Mouse (Mus musculus) lung, postnatal 14 days (tissue): Measurements from ENCODE around the gene Magi2.
"Not testable (repeated sequence)": the region's sequence is repeated elsewhere in the genome, so short reads cannot be mapped to it uniquely, and the experiment has no call there.

Experiments
- DNase-seq: peaks from one replicate; pipeline ENCODE4 v3.0.0; 2021

Gene Magi2

DNA sequence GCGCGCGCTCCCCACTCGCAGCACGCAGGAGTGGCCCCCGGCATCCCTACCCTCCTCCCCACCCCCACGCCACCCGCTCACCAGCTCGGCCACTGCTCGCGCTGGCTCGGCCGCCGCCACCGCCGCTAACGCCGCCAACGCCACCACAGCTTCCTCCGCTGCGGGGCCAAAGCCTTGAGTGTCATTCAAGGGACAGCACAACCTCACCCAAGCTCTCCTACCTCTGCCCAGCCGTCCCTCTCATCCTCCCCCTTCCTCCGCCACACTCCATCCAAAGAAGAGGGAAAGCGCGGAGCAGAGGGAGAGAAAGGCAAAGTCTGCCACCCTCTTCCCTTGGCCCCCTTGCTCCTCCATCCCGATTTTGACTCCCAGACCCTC is at the start of gene Magi2:
Gene Magi2, plus strand, starts transcription at position 171 of the 378 bp plus-strand sequence.
- no peak for DNase-seq

DNA sequence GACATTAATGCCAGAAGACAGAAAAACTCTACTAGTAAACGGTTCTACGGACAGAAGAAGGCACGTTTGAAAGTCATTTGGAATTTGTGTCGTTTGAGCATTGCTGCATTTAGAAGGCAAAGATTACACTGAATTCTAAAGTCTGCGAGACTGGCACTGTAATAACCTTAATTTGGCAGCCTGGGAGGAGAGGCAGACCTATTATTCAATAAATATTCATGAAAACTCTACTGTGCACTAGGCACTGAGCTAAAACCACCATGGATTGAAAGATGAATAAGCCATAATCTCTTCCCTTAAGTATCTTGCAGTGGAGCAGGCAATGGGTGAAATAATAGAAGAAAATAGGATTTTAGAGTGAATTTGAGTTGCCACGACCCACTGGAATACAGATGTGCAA is 48.2 kb upstream of the Magi2 start:
- no peak for DNase-seq

DNA sequence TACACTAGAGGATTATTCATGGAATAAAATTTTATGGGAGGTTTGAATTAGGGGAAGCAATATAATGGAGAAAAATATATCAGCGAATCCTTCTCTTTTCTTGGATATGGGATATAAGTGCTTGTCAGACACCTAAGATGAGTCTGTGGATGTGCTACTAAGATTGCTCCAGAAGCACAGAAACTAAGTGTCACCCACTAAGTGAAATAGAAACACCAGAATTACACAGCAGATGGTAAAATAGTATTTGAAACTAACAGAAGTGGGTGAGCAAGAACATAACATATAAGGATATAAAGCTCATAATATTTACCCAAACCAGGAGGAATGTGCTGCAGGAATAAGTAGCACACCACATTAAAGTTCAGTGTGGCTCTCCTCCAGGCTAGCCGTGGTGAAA is 40.7 kb upstream of the Magi2 start:
- DNase-seq: no peak

DNA sequence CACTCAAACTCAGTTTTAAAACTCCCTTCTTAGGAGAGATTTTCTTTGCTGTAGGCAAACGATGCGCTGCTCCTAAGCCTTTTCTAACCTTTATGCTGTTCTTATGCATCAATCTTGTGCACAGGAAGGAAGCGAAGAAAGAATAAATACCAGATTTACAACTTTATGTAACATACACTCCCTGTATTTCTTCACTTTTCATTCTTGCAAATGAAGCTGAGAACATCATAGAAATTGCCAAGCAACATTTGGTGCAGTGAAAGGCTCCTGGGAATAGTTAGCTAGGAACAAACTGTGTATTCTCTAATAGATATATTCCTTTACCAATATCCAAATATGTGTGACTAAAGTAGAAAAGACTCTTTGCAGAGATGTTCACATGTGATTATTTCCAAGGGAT is 15.2 kb upstream of the Magi2 start:
- DNase-seq: no peak

DNA sequence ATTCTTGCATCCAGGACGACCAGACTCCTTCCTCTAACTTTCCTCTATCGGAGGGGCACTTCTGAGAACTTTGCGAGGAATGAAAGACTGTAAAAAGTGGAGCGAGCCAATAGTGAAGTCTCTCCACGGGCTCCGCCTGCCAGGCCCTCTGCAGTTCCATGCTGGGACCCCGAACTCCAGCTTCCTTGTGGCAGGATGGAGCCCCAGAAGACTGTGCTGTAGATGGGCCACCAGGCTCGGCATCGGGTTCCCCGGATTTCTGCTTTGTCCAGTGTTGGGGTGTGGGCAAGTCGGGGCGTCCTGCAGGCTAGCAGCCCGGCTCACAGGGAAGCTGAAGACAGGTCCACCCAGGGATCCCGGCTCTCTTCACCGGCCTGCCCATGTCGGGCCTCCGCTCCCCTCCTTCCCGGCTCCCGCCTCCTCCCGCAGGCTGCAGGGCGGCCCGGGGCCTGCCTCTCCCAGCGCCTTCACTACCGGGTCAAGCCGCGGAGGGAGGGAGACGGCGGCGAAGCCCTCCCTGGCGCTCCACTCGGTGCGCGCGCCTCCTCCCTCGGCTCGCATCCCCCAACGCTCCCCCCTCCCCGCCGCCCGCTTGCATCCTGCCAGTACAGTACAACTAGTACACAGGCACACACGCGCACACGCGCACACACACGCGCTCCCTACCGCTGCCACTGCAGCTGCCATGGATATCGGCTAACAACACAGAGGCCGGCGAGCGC is 531 bp upstream of the Magi2 start:
- peak; percentile 61 for DNase-seq

DNA sequence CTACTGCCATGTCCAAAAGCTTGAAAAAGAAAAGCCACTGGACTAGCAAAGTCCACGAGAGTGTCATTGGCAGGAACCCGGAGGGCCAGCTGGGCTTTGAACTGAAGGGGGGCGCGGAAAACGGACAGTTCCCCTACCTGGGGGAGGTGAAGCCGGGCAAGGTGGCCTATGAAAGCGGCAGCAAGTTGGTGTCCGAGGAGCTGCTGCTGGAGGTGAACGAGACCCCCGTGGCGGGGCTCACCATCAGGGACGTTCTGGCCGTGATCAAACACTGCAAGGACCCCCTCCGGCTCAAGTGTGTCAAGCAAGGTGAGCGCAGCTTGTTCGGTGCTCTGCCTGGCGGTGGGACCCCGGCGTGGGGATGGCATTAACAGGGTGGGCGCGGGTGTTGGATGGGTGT is 445 bp downstream of the Magi2 start:
- DNase-seq: no peak

DNA sequence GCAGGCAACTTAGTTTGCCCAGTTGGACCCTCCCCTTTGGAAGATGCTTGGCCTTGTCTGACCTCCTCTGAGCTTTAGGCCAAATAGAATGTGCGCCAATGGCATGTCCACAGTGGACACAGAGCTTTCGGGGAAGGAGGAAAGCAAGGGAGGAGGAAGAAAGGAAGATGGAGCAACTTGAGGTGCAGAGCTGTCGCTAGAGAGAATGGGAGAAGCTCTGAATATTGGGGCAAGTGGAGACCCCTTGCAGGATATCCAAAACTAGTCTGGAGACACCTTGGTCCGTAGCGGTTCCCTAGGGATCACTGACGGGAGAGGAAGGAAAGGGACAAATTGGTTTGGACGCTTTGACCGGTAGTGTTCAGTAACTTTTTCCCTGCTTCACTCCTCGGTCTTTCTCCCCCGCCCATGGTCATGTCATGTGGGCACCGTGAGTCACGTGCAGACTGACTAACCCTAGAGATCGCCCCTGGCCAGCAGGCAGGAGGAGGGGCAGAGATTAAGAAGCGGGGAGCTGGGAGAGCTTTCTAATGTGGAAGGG is 1.0 kb downstream of the Magi2 start:
- peak; percentile 7 for DNase-seq

DNA sequence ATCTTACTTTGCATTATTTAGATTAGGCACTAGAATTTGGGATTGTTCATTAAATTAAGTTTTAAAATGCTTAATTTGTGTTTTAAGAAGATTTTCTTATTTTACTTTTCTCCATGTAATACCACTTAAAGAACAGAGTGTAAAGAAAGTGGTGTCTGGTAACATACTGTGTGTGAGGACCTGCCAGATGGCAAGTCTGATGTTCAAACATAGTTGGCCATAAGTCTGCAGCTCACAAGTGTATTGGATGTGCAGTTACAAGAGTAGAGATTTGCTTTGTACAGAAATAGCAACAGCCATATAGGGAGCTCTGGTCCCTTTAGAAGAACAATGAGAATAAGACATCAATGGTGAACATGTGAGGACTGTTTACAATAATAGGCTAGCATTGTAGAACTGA is 15.0 kb downstream of the Magi2 start:
- DNase-seq: no peak

DNA sequence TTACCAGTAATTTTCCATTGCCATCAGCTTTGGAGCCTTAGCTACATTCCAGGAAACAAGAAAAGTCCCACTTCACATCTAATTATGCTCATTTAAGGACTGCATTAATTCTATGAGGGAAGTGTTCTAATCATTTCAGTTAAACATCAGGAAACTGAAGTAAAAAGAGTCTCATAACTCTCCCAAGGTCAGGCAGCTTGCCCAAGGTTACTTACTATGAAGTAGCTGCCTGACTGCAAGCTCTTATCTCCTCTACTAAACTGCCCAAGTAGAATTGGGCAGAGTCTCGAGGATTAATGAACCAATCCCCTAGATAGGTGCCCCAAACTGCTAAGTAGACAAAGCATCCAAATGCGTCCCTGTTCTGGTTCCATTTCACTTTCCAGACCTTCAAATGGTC is 19.6 kb downstream of the Magi2 start:
- DNase-seq: no peak

DNA sequence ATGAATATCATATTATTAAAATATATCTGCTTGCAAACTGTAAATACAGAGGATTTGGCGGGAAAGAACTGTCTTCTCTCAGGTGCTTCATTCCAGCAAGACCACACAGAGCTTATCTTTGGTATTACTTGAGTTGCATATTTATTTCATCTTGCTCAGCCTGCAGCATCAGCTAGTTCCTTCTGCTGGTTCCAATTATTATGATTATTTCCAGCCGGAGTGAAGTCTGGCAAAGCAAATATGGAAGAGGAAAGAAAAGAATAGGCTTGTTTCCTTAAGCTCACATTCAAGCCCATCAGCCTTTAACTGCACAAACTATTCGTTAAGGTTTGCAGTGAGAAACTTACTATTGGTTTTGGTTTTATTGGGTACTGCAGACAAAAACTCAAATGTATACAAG is 20.4 kb downstream of the Magi2 start:
- DNase-seq: no peak

DNA sequence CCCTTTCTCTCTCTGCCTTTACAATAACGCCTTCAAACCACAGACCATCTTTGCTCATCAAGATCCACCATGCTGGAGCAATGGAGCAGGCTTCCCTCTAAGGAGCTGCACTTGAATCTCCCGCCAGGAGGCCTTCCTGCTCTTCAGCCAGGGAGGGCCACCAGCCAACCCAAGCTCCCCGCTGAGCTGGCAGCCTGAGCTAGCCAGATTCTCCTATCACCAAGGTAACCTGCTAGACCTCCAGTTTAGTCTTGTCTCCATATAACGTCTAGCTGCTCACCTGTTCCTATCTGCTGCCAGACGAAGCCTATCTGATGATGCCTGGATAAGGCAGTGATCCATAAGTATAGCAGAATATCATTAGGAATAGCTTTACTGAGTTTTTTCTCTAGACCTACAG is 36.0 kb downstream of the Magi2 start:
- DNase-seq: no peak

DNA sequence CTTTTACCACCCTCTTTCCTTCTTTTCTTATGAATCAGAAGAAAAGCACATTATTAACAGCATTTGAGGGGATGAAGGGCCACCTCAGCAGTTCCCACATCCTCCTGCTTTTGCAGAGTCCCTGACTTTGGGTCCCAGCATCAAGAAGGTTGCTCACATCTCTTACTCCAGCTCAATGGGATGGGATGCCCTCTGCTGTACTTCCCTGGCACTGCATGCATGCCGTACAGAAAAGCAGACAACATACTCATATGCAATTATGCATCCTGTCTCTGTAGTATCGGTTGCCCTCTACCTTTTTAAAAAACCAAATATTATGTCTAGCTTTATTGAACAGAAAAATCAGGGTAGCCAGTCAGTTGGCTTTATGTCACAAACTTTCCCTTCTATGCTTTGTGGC is 37.8 kb downstream of the Magi2 start:
- DNase-seq: no peak

DNA sequence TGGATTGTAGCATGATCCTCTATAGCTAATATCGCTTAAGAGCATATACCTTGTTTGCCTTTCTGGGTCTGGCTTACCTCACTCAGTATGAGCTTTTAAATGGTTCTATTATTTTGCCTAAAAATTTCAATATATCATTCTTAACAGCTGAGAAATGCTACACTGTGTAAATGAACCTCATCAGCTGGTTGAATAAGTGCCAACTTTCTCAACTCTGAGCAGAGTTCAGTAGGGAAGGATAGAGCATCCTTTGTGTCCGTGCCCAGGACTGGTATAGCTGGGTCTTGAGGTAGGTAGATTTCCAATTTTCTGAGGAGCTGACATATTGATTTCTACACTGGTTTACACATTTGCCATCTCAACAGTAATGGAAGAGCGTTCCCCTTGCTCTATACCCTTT is 65.7 kb downstream of the Magi2 start:
- no peak for DNase-seq

DNA sequence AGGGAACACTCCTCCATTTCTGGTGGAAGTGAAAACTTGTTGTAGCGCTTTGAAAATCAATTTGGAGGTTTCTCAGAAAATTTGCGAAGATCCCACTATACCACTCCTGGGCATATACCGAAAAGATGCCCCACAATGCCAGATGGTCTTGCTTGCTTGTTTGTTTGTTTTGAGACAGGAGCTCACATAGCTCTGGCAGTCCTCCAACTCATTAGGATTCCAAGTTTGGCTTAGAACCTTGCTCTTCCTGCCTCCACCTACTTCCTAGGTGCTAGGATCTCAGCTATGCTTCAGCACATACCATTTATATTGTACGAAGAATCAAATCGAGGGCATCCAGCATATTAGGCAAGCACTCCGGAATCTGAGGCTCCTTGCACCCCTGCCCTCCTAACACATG is 79.8 kb downstream of the Magi2 start:
- DNase-seq: no peak

DNA sequence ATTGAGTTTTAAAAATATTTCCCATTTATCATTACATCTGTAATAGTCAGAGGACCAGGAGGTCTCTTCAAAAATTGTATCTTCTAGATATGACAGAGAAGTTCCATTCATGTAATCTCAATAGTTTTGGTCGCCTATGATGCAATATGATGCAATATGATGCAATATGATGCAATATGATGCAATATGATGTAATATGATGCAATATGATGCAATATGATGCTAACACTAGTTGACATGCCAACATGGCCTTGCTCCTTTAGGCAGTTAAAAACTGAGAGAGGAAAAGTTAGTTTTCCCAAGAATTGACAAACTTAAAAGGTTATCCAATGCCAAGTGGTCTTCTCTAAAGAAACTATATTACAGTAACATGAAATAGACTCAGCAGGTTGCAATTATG is 83.0 kb downstream of the Magi2 start:
- no peak for DNase-seq

DNA sequence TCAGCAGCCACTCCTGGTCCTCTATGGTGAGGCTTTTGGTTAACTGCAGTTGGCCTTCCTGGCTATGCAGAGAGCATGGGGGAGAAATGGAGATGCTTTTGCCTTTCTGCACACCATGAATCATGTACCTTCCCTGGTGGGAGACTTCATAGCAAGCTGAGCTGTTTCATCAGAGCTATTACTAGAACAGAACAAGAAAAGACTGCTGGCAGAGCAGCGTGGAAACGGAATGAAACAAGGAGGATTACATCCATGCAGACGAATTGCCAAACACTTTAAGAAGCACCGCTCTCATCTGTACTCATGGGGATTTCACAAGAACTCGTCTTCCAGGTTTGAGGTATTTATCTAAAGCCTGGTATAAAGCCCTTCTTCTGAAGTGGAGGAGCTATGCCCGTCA is 95.7 kb downstream of the Magi2 start:
- DNase-seq: no peak

DNA sequence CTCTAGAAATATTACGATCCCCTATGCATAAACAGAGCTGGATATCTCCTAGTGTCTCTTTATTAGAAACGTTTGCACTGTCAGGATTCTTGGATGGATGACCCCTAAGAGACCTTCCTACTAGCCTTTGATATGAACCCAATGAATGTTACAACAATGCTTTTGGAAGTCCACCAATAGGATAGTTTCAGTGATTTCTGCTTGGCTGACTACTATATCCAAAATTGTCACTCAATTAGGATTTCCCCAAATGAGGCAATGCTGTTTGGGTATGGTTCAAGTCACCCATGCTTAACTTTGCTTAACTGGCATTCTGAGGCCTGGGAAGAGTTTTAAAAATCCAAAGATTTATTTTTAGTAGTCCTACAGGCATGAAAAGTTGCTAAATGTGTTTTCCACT is 110.7 kb downstream of the Magi2 start:
- DNase-seq: no peak

DNA sequence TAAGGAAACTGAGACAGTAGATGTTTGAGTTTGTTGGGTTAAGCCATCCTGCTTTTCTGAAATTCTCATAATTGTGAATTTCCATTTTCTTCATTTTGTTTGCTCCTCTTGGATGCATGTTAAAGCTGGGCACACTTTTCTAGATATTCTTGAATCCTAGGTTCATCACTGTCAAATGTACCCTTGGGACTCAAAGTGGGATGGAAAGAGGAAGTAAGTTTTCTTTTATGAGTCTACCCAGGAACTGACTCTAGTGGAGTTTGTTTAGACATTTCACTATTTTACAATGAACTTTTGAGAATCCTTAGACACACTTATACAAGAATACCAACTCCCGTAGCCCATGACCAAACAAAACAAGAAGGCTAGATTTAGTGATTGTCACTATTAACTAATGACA is 141.3 kb downstream of the Magi2 start:
- no peak for DNase-seq

DNA sequence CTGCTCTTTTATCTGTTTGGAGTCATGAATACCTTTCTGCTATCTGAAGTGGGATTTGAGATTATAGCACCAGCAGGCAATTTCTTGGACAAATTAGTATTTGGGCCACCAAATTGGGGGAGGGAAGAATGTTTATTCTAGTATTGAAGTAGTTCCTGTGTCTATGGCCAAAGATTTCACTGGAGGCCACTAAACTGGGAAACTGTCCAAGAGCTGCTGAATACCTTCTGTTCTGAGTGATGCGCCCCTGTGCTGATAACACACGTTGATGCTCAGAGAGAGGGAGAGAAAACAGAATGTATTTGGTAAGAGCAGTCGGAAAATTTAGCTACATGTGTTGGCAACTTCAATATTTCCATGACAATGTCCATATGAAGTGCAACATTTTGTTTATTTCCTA is 169.0 kb downstream of the Magi2 start:
- no peak for DNase-seq

DNA sequence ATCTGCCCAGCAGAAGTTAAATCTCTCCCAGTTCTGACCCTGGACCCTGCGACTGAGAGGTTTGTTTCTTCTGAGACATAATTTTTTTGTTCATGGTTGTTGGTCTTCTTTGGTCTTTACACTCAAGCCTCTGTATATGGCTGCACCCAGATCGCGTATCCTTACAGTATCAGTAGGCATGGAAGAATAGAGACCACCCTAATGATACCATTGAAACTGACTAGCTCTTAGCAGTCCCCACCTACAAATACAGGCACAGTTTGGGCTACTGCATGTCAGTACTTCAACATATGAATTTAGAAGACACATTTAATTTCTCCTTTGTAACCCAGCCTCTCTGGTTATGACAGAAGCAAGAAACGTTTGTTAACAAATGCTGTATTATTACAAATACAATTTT is 173.5 kb downstream of the Magi2 start:
- DNase-seq: no peak

DNA sequence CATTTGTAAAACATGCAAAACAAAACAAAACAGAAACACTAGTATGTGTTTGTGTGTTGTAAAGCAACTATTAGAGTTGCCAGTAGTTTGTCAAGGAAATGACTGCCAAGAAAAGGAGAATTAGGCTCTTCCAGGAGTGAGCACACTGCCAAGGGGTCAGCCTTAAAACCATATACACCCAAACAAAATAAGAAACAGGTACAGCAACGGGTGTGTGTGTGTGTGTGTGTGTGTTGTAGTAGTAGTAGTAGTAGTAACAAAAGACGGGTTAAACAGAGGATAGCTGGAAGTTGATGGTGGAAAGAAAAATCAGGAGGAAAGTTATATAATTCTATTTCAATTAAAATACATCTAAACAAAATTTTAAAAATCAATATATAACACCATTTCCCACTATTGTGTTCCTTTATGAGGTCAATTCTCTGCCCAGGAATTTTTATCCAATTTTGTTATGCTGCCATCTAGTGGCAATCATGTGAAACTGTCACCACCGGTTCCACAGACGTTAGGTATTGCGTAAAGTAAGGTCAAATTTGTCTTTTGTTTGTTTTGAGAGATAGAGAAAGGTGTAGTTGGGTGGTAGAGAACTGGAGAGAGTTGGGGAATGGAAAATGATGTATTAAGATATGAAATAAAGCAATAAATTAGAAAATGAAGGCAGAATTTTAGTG is 174.0 kb downstream of the Magi2 start:
- peak; percentile 4 for DNase-seq

DNA sequence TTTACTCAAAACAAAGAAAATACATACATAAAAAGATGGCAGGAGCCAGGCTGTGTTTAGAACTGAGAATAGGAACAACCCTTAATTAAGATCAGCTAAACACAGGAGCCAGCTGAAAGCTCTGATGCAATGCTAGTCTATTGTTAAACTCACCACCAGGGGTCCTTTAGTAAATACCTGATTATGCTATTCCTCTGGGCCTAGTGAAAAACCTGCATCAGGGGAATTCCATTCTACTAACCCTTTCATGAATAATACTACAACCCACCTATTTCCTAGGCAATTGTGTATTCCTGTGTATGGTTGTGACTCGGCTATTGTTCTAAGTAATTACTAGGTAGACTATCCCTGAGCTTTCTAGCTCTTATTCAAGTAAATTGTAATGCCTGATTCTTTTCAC is 177.4 kb downstream of the Magi2 start:
- DNase-seq: not testable (repeated sequence)

DNA sequence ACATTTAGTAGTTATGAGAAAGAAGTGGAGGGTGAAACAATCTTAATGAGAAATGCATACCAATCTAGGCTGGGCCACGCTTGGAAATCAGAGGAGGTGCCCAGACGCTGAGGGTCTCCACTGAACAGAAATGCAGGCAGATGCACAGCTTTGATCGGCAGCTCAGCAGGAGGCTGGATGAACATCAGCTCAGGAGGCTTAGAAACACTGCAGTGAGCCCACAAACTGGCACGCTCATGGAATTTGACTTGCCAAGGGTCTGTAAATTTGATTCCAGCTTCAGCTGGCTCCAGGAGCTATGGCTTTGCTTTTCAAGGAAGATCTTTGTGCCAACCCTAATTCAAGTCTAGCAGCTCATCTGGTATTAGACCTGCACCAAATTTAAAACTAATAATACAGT is 187.7 kb downstream of the Magi2 start:
- no peak for DNase-seq

DNA sequence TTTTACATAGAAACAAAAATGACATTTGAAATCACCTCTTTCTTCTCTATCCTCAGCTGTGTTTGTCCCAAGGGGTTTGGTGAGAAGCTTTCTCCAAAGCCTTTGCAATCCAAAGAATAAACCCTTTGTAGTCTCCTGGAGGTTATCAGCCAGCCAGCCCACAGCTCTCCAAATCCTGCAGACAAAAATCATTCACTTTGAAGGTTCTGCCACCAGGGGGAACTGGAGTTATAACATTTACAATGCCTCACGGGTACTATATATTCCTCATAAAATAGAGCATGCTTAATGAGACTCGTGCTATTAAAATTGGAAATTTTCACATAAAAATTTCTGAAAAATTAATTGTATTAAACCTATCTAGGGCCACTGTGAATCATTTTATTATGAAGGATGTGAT is 202.5 kb downstream of the Magi2 start:
- DNase-seq: peak; percentile 12

DNA sequence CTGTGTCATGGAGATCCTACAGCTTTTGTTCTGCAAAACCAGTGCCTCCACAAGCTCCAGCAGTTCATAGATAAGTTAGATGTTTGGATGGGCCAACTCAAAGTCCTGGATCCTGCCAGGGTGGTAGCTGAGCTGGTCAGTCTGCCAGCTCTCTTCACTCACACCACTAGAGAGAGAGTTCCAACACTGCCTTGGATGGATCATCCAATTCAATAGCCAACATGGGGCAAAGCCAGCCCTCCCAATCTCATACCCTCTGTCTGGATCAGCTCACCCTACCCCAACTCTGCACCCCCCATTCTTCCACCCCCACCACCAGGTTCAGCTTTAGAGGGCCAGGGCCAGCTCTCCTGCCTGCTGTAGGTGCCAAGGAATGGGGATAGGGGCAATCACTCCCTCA is 235.7 kb downstream of the Magi2 start:
- DNase-seq: no peak
